18 mouse cellular contexts compared by ENCODE assay signal in the genomic region with DNA sequence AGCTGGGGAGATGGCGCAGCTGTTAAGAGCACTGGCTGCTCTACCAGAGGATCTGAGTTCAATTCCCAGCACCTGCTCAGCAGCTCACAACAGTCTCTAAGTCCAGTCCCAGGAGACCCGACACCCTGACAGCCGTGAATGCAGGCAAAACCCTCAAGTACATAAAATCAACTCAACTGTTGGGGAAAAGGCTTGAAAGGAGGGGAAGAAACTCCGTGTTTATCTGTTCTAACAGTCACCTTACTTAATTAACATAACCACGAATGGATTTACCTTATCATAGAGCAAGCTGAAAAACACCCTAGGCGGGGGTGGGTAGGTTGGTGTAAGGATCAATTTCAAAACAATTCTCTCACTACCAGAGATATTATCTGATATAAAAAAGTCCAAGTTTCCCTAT.
"Had no signal": no experiment of that assay in that cellular context is flagged by ENCODE, and none has a peak within 500 bp of the region (broad histone marks: within the 10 kb centered on the region; RNA-seq: fewer than 3 reads in every experiment).

No protein-coding gene starts in this region.

- H3K4me3 ChIP-seq: limb, embryonic 12.5 days; limb, embryonic 15.5 days; midbrain, embryonic 13.5 days; myocyte; neural tube, embryonic 13.5 days; stomach, embryonic 15.5 days had no signal

- H3K36me3 ChIP-seq: limb, embryonic 12.5 days; limb, embryonic 15.5 days; midbrain, embryonic 13.5 days; neural tube, embryonic 13.5 days; stomach, embryonic 15.5 days had no signal

- ATAC-seq: liver, postnatal 0 days; lung, postnatal 0 days; midbrain, embryonic 13.5 days had no signal

- H3K4me1 ChIP-seq: limb, embryonic 12.5 days; limb, embryonic 15.5 days; stomach, embryonic 15.5 days had no signal

- H3K9me3 ChIP-seq: limb, embryonic 12.5 days; limb, embryonic 15.5 days; midbrain, embryonic 13.5 days; neural tube, embryonic 13.5 days; stomach, embryonic 15.5 days had no signal

- DNase-seq: kidney, adult 18-20 months; kidney, adult 9 months; kidney, postnatal 14 days; kidney, postnatal 4 days; left cerebral cortex, postnatal 4 days; liver, postnatal 0 days; lung, embryonic 14.5 days; retina, postnatal 1 day had no signal

- H3K27ac ChIP-seq: limb, embryonic 12.5 days; limb, embryonic 15.5 days; liver, embryonic 14.5 days; macrophage; neural tube, embryonic 13.5 days; stomach, embryonic 15.5 days had no signal

- H3K4me2 ChIP-seq: limb, embryonic 12.5 days; limb, embryonic 15.5 days; liver, embryonic 11.5 days; lung, embryonic 14.5 days; neural tube, embryonic 13.5 days; stomach, embryonic 15.5 days had no signal

- H3K9ac ChIP-seq: limb, embryonic 12.5 days; limb, embryonic 15.5 days; liver, embryonic 14.5 days; liver, postnatal 0 days; lung, embryonic 14.5 days; midbrain, embryonic 13.5 days; neural tube, embryonic 13.5 days; stomach, embryonic 15.5 days had no signal

- H3K27me3 ChIP-seq: limb, embryonic 12.5 days; limb, embryonic 15.5 days; midbrain, embryonic 13.5 days; stomach, embryonic 15.5 days had no signal
